Mouse (Mus musculus) intestine, embryonic 14.5 days (tissue): Measurements from ENCODE around the gene Soat1. TPM values are rescaled to one million over a fixed set of nuclear protein-coding genes. Genes with fewer than 3 reads are reported as not detected.

ENCODE experiments used
- ATAC-seq: fragments of 200-750 bp; cut with Nextera tagmentation; replicated peaks from 2 replicates; pipeline ENCODE4 v1.8.0; 2017; ENCODE audit warnings: low read depth, moderate number of reproducible peaks, moderate TSS enrichment, moderate library complexity; ENCODE audit not compliant: low FRiP score, low TSS enrichment
- DNase-seq: peaks from one replicate; pipeline ENCODE4 v3.0.0-alpha.2; 2018; ENCODE audit warnings: low spot score
- H3K27ac ChIP-seq: fragments of 300-500 bp; sonication (generic); 2 replicates; pipeline ENCODE4 v1.5.1; 2014; ENCODE audit warnings: low read depth, mild to moderate bottlenecking, control low read depth
- H3K27me3 ChIP-seq: fragments of 300-500 bp; sonication (generic); replicated peaks from 2 replicates; pipeline ENCODE4 v1.6.1; 2014; ENCODE audit warnings: low read length, control low read depth; ENCODE audit not compliant: control insufficient read depth, insufficient read depth
- H3K36me3 ChIP-seq: fragments of 300-500 bp; sonication (generic); 2 replicates; pipeline ENCODE4 v1.6.1; 2014; ENCODE audit warnings: low read length, control low read depth; ENCODE audit not compliant: control insufficient read depth, insufficient read depth
- H3K4me1 ChIP-seq: fragments of 300-500 bp; sonication (generic); replicated peaks from 2 replicates; pipeline ENCODE4 v1.6.1; 2014; ENCODE audit warnings: low read length, control low read depth, mixed read lengths; ENCODE audit not compliant: control insufficient read depth, insufficient read depth
- H3K4me2 ChIP-seq: fragments of 300-500 bp; sonication (generic); 2 replicates; pipeline ENCODE4 v1.6.1; 2014; ENCODE audit warnings: low read length
- H3K4me3 ChIP-seq: fragments of 300-500 bp; sonication (generic); 2 replicates; pipeline ENCODE4 v1.5.1; 2014; ENCODE audit warnings: low read depth, low read length, control low read depth, mixed read lengths
- H3K9ac ChIP-seq: fragments of 300-500 bp; sonication (generic); 2 replicates; pipeline ENCODE4 v1.6.1; 2014; ENCODE audit warnings: mild to moderate bottlenecking, low read length
- H3K9me3 ChIP-seq: fragments of 300-500 bp; sonication (generic); 2 replicates; pipeline ENCODE4 v1.6.1; 2016; ENCODE audit warnings: low read length, control low read depth; ENCODE audit not compliant: control insufficient read depth
- WGBS: fragments of 180-500 bp; shearing (Covaris S2); extraction: QIAGEN DNeasy Blood & Tissue Kit; methylation state at CpG from one replicate; pipeline ENCODE4 v1.1.7; 2014; 5-methylcytosine and 5-hydroxymethylcytosine counted together
- polyA plus RNA-seq: library from polyadenylated mRNA; unstranded; fragments of >200 nt; fragmentation: Nextera tagmentation; extraction: Ambion mirVana; gene quantifications from 2 replicates; pipeline ENCODE4 v1.2.1, GENCODE M21; 2014

Soat1 gene
- polyA plus RNA-seq, 1 experiment from 2014 or later = 62.7 TPM

DNA sequence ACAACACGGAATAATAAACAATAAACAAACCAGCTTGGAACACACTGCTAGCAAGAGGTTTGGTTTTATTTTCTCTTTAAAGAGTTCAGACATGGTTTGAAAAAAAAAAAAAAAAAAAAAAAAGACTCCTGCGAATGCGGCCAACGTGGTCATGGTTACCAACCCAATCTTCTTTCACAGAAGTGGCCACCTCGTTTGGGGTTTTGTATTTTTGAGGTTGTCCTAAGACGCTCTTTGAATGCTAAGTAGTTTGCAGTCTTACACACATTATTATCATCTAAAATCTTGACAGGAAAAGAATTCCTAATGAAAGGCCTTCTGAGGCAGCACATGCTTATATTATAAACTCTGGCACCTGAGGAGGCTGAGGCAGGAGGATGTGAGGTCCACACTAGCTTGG is 45.7 kb downstream of the Soat1 start:
- no peak overlapping the region for H3K27ac ChIP-seq
- H3K9ac ChIP-seq = no peak overlapping the region
- H3K4me1 ChIP-seq = no peaks in the 10 kb centered on the region
- ATAC-seq (no peak), DNase-seq (no peak)
- H3K4me2 ChIP-seq = no peak overlapping the region
- H3K4me3 ChIP-seq = no peak overlapping the region
- H3K36me3 ChIP-seq = peaks cover 52% of the 10 kb centered on the region
- no peaks in the 10 kb centered on the region for H3K9me3 ChIP-seq
- 93% methylated on average over 6 of the region's 6 CpGs for WGBS
- H3K27me3 ChIP-seq = no peaks in the 10 kb centered on the region

DNA sequence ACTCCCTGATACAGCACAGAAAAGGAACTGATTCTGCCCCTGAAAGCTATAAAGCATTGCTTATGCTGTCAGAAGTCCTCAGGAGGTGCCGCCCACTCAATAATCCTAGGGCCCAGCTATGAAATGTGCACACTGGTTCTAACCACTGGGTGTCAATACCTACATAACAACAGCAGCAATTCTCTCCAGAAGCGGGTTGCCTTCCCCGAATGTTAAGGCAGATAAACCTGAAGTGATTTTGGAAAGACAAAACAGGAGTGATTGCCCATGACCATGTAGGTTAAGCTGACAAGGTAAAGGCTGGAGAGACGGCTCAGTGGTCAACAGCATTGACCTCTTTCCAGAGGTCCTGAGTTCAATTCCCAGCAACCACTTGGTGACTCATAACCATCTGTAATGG is 48.4 kb downstream of the Soat1 start:
- ATAC-seq = no peak
- 92% methylated on average over 4 of the region's 4 CpGs for WGBS
- Histone ChIP-seq H3K4me3 (no peak overlapping the region), H3K9me3 (no peaks in the 10 kb centered on the region), H3K27ac (no peak overlapping the region), H3K9ac (no peak overlapping the region), H3K4me1 (no peaks in the 10 kb centered on the region; the same call in 1 of the 2 replicates), H3K36me3 (peaks cover 27% of the 10 kb centered on the region), H3K27me3 (no peaks in the 10 kb centered on the region), H3K4me2 (no peak overlapping the region)
- no peak for DNase-seq

DNA sequence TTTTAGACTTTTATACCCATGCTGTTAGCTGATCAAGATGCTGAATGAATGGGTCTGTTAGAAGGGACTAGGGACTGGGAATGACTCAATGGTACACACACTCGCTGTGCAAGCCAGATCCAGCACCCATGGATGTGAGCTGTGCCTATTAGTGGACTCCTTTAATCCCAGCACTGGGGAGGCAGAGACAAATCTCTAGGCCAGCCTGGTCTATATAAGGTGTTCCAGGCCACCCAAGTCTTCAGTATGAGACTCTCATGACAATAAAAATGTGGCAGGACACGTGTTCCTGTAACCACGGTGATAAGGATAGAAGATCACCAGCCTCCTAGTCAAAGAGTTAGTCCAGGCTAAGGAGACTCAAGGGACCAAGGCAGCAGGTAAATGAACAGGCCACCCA is 50.1 kb downstream of the Soat1 start:
- DNase-seq (no peak), ATAC-seq (no peak)
- H3K4me3 ChIP-seq = no peak overlapping the region
- H3K27ac ChIP-seq = no peak overlapping the region
- no peak overlapping the region for H3K9ac ChIP-seq
- H3K4me1 ChIP-seq = no peaks in the 10 kb centered on the region; the same call in 1 of the 2 replicates
- H3K27me3 ChIP-seq = no peaks in the 10 kb centered on the region
- H3K36me3 ChIP-seq = peaks cover 15% of the 10 kb centered on the region
- WGBS = 82% methylated on average over 3 of the region's 3 CpGs
- H3K4me2 ChIP-seq = no peak overlapping the region
- H3K9me3 ChIP-seq = no peaks in the 10 kb centered on the region

DNA sequence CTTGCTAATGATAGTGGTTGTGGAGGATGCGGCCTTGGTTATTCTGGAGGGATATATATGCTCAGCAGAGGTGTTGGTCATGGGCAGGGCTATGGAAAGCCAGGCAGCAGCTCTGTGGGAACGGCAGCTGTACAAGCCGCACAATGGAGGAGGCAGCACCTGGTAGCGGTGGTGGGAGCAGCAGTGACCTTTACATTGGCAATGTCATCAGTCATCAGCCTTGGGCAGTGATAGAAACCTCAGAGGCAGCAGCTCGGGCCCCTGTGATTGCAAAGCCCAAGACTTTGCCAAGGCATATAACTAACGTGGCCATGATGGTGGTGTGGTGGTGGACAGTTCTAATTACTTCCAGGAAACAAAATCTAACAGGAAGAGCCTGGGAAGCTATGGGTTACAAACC is 50.6 kb downstream of the Soat1 start:
- 85% methylated on average over 6 of the region's 6 CpGs for WGBS
- ATAC-seq = no peak
- H3K36me3 ChIP-seq = peaks cover 14% of the 10 kb centered on the region
- H3K27ac ChIP-seq = no peak overlapping the region
- no peaks in the 10 kb centered on the region; the same call in 1 of the 2 replicates for H3K4me1 ChIP-seq
- H3K4me2 ChIP-seq = no peak overlapping the region
- DNase-seq = no peak
- H3K27me3 ChIP-seq = no peaks in the 10 kb centered on the region
- H3K9me3 ChIP-seq = no peaks in the 10 kb centered on the region
- H3K4me3 ChIP-seq = no peak overlapping the region
- no peak overlapping the region for H3K9ac ChIP-seq

DNA sequence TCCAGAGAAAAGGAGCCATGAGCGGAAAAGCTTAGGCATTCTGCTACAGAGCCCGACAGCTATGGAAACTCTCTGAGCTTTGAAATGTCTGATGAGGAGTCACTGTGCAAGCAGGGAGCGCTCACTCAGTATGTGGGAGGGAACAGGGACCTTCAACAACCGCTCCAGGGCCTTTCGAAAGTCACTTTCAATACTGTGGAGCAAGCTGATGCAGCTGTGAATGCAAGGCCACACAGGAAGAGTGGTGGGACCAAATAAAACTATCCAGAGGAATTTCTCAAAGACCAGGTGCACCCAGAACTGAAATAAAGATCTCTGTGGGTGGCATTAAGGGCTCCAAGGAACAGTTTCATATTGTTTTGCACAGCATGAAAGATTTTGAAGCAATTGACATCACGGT is 51.3 kb downstream of the Soat1 start:
- H3K27me3 ChIP-seq = no peaks in the 10 kb centered on the region
- H3K9me3 ChIP-seq = no peaks in the 10 kb centered on the region
- DNase-seq (no peak), ATAC-seq (no peak)
- WGBS = 76% methylated on average over 6 of the region's 6 CpGs
- H3K36me3 ChIP-seq = peaks cover 8% of the 10 kb centered on the region; the same call in 1 of the 2 replicates
- no peak overlapping the region for H3K9ac ChIP-seq
- H3K4me2 ChIP-seq = no peak overlapping the region
- H3K27ac ChIP-seq = no peak overlapping the region
- no peaks in the 10 kb centered on the region; the same call in 1 of the 2 replicates for H3K4me1 ChIP-seq
- no peak overlapping the region for H3K4me3 ChIP-seq

DNA sequence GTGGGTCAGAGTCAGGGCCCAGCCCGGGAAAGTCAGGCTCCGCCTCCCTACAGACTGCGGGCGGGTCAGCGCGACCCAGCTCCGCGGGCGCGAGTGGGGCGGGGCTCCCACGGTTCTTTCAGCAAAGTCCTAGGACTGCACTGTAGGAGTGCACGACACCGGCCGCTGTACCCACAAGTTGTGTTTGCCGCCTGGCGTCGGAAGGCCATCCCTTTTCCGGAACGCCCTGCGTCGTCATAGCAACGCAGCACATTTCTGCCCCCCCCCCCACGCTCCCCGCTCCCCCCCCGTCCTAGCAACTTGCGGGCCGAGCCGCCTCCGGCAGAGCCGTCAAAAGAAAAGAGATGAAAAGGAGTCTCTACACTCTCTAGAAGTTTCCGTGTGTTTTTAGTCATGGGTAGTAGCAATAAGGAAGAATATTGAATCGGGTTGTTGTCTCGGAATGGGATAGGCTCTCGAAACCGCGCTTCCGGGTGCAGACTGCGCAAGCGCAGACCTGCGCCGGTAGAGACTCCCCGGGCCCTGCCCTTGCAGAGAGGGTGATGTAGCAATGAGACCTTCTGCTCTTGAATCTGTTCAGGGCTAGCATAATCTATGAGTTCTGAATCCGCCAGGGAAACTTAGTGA is 53.3 kb downstream of the Soat1 start, which contains the start of gene Axdnd1:
Axdnd1 (minus strand) TSS at position 489 of the 627 bp plus-strand sequence.
- Histone ChIP-seq H3K27me3 (no peaks in the 10 kb centered on the region), H3K9me3 (no peaks in the 10 kb centered on the region), H3K9ac (peak within 1 kb of the TSS; percentile 55), H3K4me1 (no peaks in the 10 kb centered on the region; the same call in 1 of the 2 replicates), H3K4me2 (peak within 1 kb of the TSS; percentile 52), H3K36me3 (no peaks in the 10 kb centered on the region), H3K27ac (peak within 1 kb of the TSS; percentile 51; the same call in 1 of the 2 replicates), H3K4me3 (peak within 1 kb of the TSS; percentile 62)
- DNase-seq (peak; percentile 86), ATAC-seq (peak; percentile 89)
- under 1% methylated on average over 44 of the region's 44 CpGs for WGBS

DNA sequence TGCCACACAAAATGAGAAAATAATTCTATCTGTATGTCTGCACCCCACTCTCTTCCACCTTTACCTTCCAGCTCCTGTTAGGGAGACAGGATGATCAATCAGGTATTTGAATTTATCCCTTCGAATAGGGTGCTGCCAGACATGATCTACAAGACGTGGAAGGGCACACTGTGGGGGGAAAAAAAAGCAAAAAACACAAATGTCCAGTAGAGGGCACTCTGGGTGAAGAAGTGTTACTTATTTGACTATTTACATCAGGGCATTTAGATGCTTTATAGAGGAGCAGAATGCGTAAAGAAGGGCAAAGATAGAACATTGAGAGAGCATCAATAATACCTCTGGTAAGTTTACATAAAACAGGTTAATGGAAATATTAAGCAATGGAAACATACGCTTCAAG is 56.0 kb downstream of the Soat1 start:
- no peak overlapping the region for H3K4me3 ChIP-seq
- ATAC-seq (no peak), DNase-seq (no peak)
- H3K27me3 ChIP-seq = no peaks in the 10 kb centered on the region
- no peak overlapping the region for H3K4me2 ChIP-seq
- no peak overlapping the region for H3K27ac ChIP-seq
- no peak overlapping the region for H3K9ac ChIP-seq
- WGBS = 59% methylated on average over 4 of the region's 4 CpGs
- H3K36me3 ChIP-seq = no peaks in the 10 kb centered on the region
- H3K9me3 ChIP-seq = no peaks in the 10 kb centered on the region
- H3K4me1 ChIP-seq = no peaks in the 10 kb centered on the region; the same call in 1 of the 2 replicates

DNA sequence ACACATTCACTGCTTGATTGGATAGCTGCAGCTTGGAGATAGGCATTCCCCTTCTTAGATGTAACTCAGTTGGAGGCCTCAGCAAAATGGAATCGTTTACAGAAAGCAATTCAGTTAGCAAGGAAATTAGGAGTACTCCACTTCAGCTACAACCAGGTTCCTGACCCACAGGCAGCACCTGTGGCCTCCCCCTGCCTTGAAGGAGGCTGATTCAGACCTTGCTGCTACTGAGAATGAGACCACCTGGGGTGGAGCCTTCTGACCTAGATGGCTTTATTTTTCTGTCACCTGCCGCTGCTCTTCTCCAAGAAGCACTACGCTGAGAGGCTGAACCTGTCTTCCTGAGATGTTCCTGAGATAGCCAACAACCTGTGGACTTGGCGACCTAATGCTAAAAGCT is 65.6 kb downstream of the Soat1 start:
- ATAC-seq (no peak), DNase-seq (no peak)
- H3K27me3 ChIP-seq = no peaks in the 10 kb centered on the region
- H3K4me3 ChIP-seq = no peak overlapping the region
- H3K9ac ChIP-seq = no peak overlapping the region
- no peaks in the 10 kb centered on the region for H3K36me3 ChIP-seq
- no peak overlapping the region for H3K27ac ChIP-seq
- H3K4me1 ChIP-seq = no peaks in the 10 kb centered on the region
- H3K4me2 ChIP-seq = no peak overlapping the region
- H3K9me3 ChIP-seq = no peaks in the 10 kb centered on the region
- 78% methylated on average over 4 of the region's 4 CpGs for WGBS

DNA sequence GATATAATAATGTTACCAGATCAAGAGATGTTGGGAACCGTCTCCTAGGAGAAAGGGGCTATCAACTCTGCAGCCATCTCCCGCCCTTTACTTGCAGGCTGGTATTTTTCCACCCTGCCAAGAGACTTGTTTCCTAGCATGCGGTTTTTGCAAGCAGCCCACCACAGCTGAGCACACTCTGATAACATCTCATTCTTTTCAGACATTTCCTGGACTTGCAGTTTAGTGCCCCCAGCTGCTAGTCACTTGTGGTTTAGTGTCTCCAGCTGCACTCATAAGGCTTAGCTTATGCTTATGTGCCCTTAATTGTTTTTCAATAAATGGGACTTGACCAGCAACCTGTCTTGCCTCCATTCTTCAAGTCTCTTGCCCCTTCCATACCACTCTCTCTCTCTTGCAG is 66.1 kb downstream of the Soat1 start:
- H3K36me3 ChIP-seq = no peaks in the 10 kb centered on the region
- 56% methylated on average over 3 of the region's 3 CpGs for WGBS
- no peak for DNase-seq
- H3K27me3 ChIP-seq = no peaks in the 10 kb centered on the region
- H3K4me3 ChIP-seq = no peak overlapping the region
- no peaks in the 10 kb centered on the region for H3K9me3 ChIP-seq
- H3K9ac ChIP-seq = no peak overlapping the region
- H3K4me1 ChIP-seq = no peaks in the 10 kb centered on the region
- H3K4me2 ChIP-seq = no peak overlapping the region
- ATAC-seq = no peak
- H3K27ac ChIP-seq = no peak overlapping the region
